ENCODE assay signal across 21 mouse cellular contexts in genomic region chr6:52246916-52247315, GRCm38 (mm10). TPM values are rescaled to one million over a fixed set of nuclear protein-coding genes. Genes with fewer than 3 reads are reported as not detected.
DNase-seq lines count a peak whose midpoint lies in the region; ATAC-seq and TF ChIP-seq lines count a peak whose summit lies in the region.
"Had no signal": no experiment of that assay in that cellular context is flagged by ENCODE, and none has a peak within 500 bp of the region (broad histone marks: within the 10 kb centered on the region; RNA-seq: fewer than 3 reads in every experiment).

No protein-coding gene starts in this region.

- no peak for ATAC-seq in kidney, embryonic 14.5 days (ENCODE audit: low FRiP score, low TSS enrichment)
- peak; percentile 2 for ATAC-seq in Patski
- ATAC-seq in limb, embryonic 12.5 days (ENCODE audit: insufficient number of reproducible peaks, insufficient read depth, low FRiP score, low TSS enrichment, low read depth) = no peak
- ATAC-seq in megakaryocyte progenitor cell, adult 5-6 weeks (replicated peaks; ENCODE audit: poor library complexity) = no peak

- CTCF ChIA-PET in Patski (lab: Charles Lee) = interaction anchor here (1.3 to 4.4 kb wide), 3 partner anchors 10 to 69 kb away, joined by 4 to 27 read pairs (median 5); partner anchors contain the start of gene 5730596B20Rik

- peaks cover 13% of the 10 kb centered on the region for H3K27me3 ChIP-seq in kidney, embryonic 14.5 days (ENCODE audit: control insufficient read depth, insufficient read depth, low read length)
- no peaks in the 10 kb centered on the region for H3K27me3 ChIP-seq in C2C12 (ENCODE audit: control insufficient read depth, insufficient read depth, insufficient read length)
- no peaks in the 10 kb centered on the region for H3K27me3 ChIP-seq in Patski
- H3K27me3 ChIP-seq in limb, embryonic 12.5 days = peaks cover 27% of the 10 kb centered on the region

- peak overlapping the region; percentile 83 for H3K4me2 ChIP-seq in kidney, embryonic 14.5 days (replicated peaks; ENCODE audit: low read depth, low read length)
- peak overlapping the region; percentile 96 for H3K4me2 ChIP-seq in limb, embryonic 12.5 days
- H3K4me2 ChIP-seq: hindbrain, embryonic 12.5 days had no signal

- peak overlapping the region; percentile 89 for H3K9ac ChIP-seq in kidney, embryonic 14.5 days (ENCODE audit: low read depth, low read length)
- H3K9ac ChIP-seq in limb, embryonic 12.5 days (replicated peaks) = peak overlapping the region; percentile 100
- H3K9ac ChIP-seq: hindbrain, embryonic 12.5 days had no signal

- DNase-seq in kidney, adult 9 months = no peak
- DNase-seq in Patski (ENCODE audit: low read depth, low spot score) = no peak
- DNase-seq in adipocyte (ENCODE audit: low spot score) = no peak
- DNase-seq in adrenal gland, postnatal 25 days = no peak
- DNase-seq: cerebellum, adult 11 months; cerebellum, postnatal 36 days; lung, postnatal 14 days; right cerebral cortex, postnatal 25 days; thymus, adult 18-20 months had no signal

- H3K36me3 ChIP-seq in kidney, embryonic 14.5 days (ENCODE audit: control insufficient read depth, insufficient read depth, low read length) = no peaks in the 10 kb centered on the region
- peaks cover 19% of the 10 kb centered on the region for H3K36me3 ChIP-seq in C2C12 (ENCODE audit: control insufficient read depth, insufficient read depth)
- H3K36me3 ChIP-seq in limb, embryonic 12.5 days = peaks cover 19% of the 10 kb centered on the region
- H3K36me3 ChIP-seq: embryonic facial prominence, embryonic 10.5 days; hindbrain, embryonic 12.5 days; midbrain, embryonic 10.5 days had no signal

- 3% methylated on average over 3 of the region's 3 CpGs for WGBS in kidney, embryonic 14.5 days
- 3% methylated on average over 3 of the region's 3 CpGs for WGBS in limb, embryonic 12.5 days

- in situ Hi-C loops in Patski (cut with MboI; ENCODE audit: low pct_unique_long_range_greater_than_20kb) = loop anchor here (25.0 kb wide), 1 partner anchor 1260 kb away; no protein-coding TSS in a partner anchor

- peak overlapping the region; percentile 37 for H3ac ChIP-seq in C2C12 (ENCODE audit: control insufficient read depth, insufficient read length, low read depth)

- no peaks in the 10 kb centered on the region for H3K9me3 ChIP-seq in kidney, embryonic 14.5 days (ENCODE audit: control insufficient read depth, low read length)
- no peaks in the 10 kb centered on the region for H3K9me3 ChIP-seq in limb, embryonic 12.5 days
- H3K9me3 ChIP-seq: embryonic facial prominence, embryonic 10.5 days; hindbrain, embryonic 12.5 days; midbrain, embryonic 10.5 days had no signal

- TF ChIP-seq CTCF in C2C12 (IDR thresholded peaks at IDR 0.05; ENCODE audit: control insufficient read depth, insufficient read depth, insufficient read length) (no peak), Patski (IDR thresholded peaks at IDR 0.05) (no peak)

- H3K27ac ChIP-seq in kidney, embryonic 14.5 days (ENCODE audit: low read depth, low read length) = peak overlapping the region; percentile 96
- H3K27ac ChIP-seq in limb, embryonic 12.5 days = peak overlapping the region; percentile 100
- H3K27ac ChIP-seq: embryonic facial prominence, embryonic 10.5 days; hindbrain, embryonic 12.5 days; midbrain, embryonic 10.5 days had no signal

- peak overlapping the region; percentile 75 for H3K4me3 ChIP-seq in kidney, embryonic 14.5 days (ENCODE audit: low read length)
- H3K4me3 ChIP-seq in C2C12 (ENCODE audit: insufficient read depth, poor library complexity, severe bottlenecking) = peak overlapping the region; percentile 75
- H3K4me3 ChIP-seq in limb, embryonic 12.5 days (replicated peaks) = peak overlapping the region; percentile 99
- H3K4me3 ChIP-seq: embryonic facial prominence, embryonic 10.5 days; hindbrain, embryonic 12.5 days; midbrain, embryonic 10.5 days had no signal

- peaks cover 95% of the 10 kb centered on the region for H3K79me2 ChIP-seq in C2C12 (ENCODE audit: control insufficient read depth, insufficient read depth)

- POLR2A ChIA-PET in Patski (lab: Charles Lee) = interaction anchor here (0.6 to 21.2 kb wide), 5 partner anchors 8 to 590 kb away, joined by 5 to 778 read pairs (median 6); partner anchors contain the start of genes 5730596B20Rik, Gm28308, Hoxa3 and Hoxa6

- peaks cover 66% of the 10 kb centered on the region for H3K79me3 ChIP-seq in C2C12 (ENCODE audit: low read depth)

- H3K4me1 ChIP-seq in kidney, embryonic 14.5 days (ENCODE audit: control insufficient read depth, insufficient read depth, low read length) = peaks cover 17% of the 10 kb centered on the region; the same call in 1 of the 2 replicates
- peaks cover 43% of the 10 kb centered on the region for H3K4me1 ChIP-seq in limb, embryonic 12.5 days (replicated peaks)

TF ChIP-seq in C2C12, 6 proteins besides CTCF, POLR2A, EP300 and RAD21:
- no peak for TF ChIP-seq USF1 (IDR thresholded peaks at IDR 0.05; ENCODE audit: low read depth)
- no peak for TF ChIP-seq MAX (IDR thresholded peaks at IDR 0.05)

RNA-seq across cellular contexts. Expression of gene Hoxa11, which starts 1.3 kb away (rescaled TPM):
- polyA plus RNA-seq in kidney, embryonic 14.5 days (2014; fragmentation: Nextera tagmentation; extraction: Ambion mirVana) = 27.6 and 35.6 TPM in 2 replicates
- polyA plus RNA-seq in C2C12 (2012; fragmentation: generic; extraction: Trizol) (19.2 TPM), Patski (2021) (19.3 TPM)
- 88.2 and 96.8 TPM in 2 replicates for polyA plus RNA-seq in limb, embryonic 12.5 days (2016; fragmentation: Nextera tagmentation; extraction: Ambion mirVana)
- total RNA-seq in megakaryocyte progenitor cell, adult 5-6 weeks (2015) = not detected in 2 replicates
- total RNA-seq in megakaryocyte progenitor cell, adult 5-6 weeks (2017) = 0.10 TPM in 1 of 2 replicates, not detected in the other
- not detected in 2 replicates for total RNA-seq in adrenal gland, postnatal 25 days (2021)
- total RNA-seq: layer of hippocampus, postnatal 25 days; left cerebral cortex, postnatal 25 days had no signal
- polyA plus RNA-seq: embryonic facial prominence, embryonic 10.5 days; heart, embryonic 16.5 days; hindbrain, embryonic 12.5 days; large intestine, adult 2 months; liver, embryonic 16.5 days; midbrain, embryonic 10.5 days had no signal

RNA-seq across cellular contexts. Expression of gene Hoxa10, which starts 6.3 kb away (rescaled TPM):
- polyA plus RNA-seq in kidney, embryonic 14.5 days (2014; fragmentation: Nextera tagmentation; extraction: Ambion mirVana) = 177 and 186 TPM in 2 replicates
- 19.8 TPM for polyA plus RNA-seq in C2C12 (2012; fragmentation: generic; extraction: Trizol)
- polyA plus RNA-seq in Patski (2021) = 104 TPM
- 272 and 294 TPM in 2 replicates for polyA plus RNA-seq in limb, embryonic 12.5 days (2016; fragmentation: Nextera tagmentation; extraction: Ambion mirVana)
- 0.12 and 0.24 TPM in 2 replicates for total RNA-seq in megakaryocyte progenitor cell, adult 5-6 weeks (2015)
- total RNA-seq in megakaryocyte progenitor cell, adult 5-6 weeks (2017) = 0.30 TPM in 1 of 2 replicates, not detected in the other
- 0.62 TPM in 1 of 2 replicates, not detected in the other for total RNA-seq in adrenal gland, postnatal 25 days (2021)
- total RNA-seq: layer of hippocampus, postnatal 25 days; left cerebral cortex, postnatal 25 days had no signal
- polyA plus RNA-seq: embryonic facial prominence, embryonic 10.5 days; heart, embryonic 16.5 days; hindbrain, embryonic 12.5 days had no signal

RNA-seq across cellular contexts. Expression of gene Hoxa13, which starts 13.8 kb away (rescaled TPM):
- polyA plus RNA-seq in kidney, embryonic 14.5 days (2014; fragmentation: Nextera tagmentation; extraction: Ambion mirVana) = not detected in 2 replicates
- 0.77 TPM for polyA plus RNA-seq in C2C12 (2012; fragmentation: generic; extraction: Trizol)
- polyA plus RNA-seq in Patski (2021) = 12.4 TPM
- 33.1 and 34.1 TPM in 2 replicates for polyA plus RNA-seq in limb, embryonic 12.5 days (2016; fragmentation: Nextera tagmentation; extraction: Ambion mirVana)
- total RNA-seq in megakaryocyte progenitor cell, adult 5-6 weeks (2015) = not detected in 2 replicates
- not detected in 2 replicates for total RNA-seq in megakaryocyte progenitor cell, adult 5-6 weeks (2017)
- total RNA-seq in adrenal gland, postnatal 25 days (2021) = not detected in 2 replicates
- total RNA-seq: layer of hippocampus, postnatal 25 days; left cerebral cortex, postnatal 25 days had no signal
- polyA plus RNA-seq: embryonic facial prominence, embryonic 10.5 days; heart, embryonic 16.5 days; hindbrain, embryonic 12.5 days; large intestine, adult 2 months; liver, embryonic 16.5 days; midbrain, embryonic 10.5 days had no signal

RNA-seq across cellular contexts. Expression of gene Hoxa9, which starts 16.0 kb away (rescaled TPM):
- 58.1 and 67.8 TPM in 2 replicates for polyA plus RNA-seq in kidney, embryonic 14.5 days (2014; fragmentation: Nextera tagmentation; extraction: Ambion mirVana)
- polyA plus RNA-seq in C2C12 (2012; fragmentation: generic; extraction: Trizol) (19.3 TPM), Patski (2021) (76.7 TPM)
- 74.7 and 77.4 TPM in 2 replicates for polyA plus RNA-seq in limb, embryonic 12.5 days (2016; fragmentation: Nextera tagmentation; extraction: Ambion mirVana)
- 8.1 and 10.7 TPM in 2 replicates for total RNA-seq in megakaryocyte progenitor cell, adult 5-6 weeks (2015)
- total RNA-seq in megakaryocyte progenitor cell, adult 5-6 weeks (2017) = 23.4 and 24.9 TPM in 2 replicates
- total RNA-seq in adrenal gland, postnatal 25 days (2021) = 0.61 and 1.5 TPM in 2 replicates
- total RNA-seq: layer of hippocampus, postnatal 25 days; left cerebral cortex, postnatal 25 days had no signal
- polyA plus RNA-seq: embryonic facial prominence, embryonic 10.5 days; midbrain, embryonic 10.5 days had no signal

RNA-seq across cellular contexts. Expression of gene Hoxa7, which starts 25.3 kb away (rescaled TPM):
- polyA plus RNA-seq in kidney, embryonic 14.5 days (2014; fragmentation: Nextera tagmentation; extraction: Ambion mirVana) = 19.1 and 19.6 TPM in 2 replicates
- polyA plus RNA-seq in C2C12 (2012; fragmentation: generic; extraction: Trizol) = 7.5 TPM
- 51.6 TPM for polyA plus RNA-seq in Patski (2021)
- polyA plus RNA-seq in limb, embryonic 12.5 days (2016; fragmentation: Nextera tagmentation; extraction: Ambion mirVana) = 11.7 and 13.8 TPM in 2 replicates
- 11.4 and 15.7 TPM in 2 replicates for total RNA-seq in megakaryocyte progenitor cell, adult 5-6 weeks (2015)
- total RNA-seq in megakaryocyte progenitor cell, adult 5-6 weeks (2017) = 5.5 and 8.2 TPM in 2 replicates
- 12.9 and 18.3 TPM in 2 replicates for total RNA-seq in adrenal gland, postnatal 25 days (2021)
- total RNA-seq: layer of hippocampus, postnatal 25 days; left cerebral cortex, postnatal 25 days had no signal
- polyA plus RNA-seq: embryonic facial prominence, embryonic 10.5 days; midbrain, embryonic 10.5 days had no signal
